Mouse (Mus musculus) midbrain, embryonic 10.5 days (tissue): ENCODE measurements at regions not wholly inside any gene's neighbourhood (a gene's known extent, or its start where the extent isn't known, plus 50 kb on each side); places are given as distances from the start of the nearest gene placed in this dataset.

Experiments used
- DNase-seq: peaks from one replicate; pipeline ENCODE4 v3.0.0-alpha.2; 2017; ENCODE audit warnings: low spot score
- H3K27ac ChIP-seq: fragments of 300-500 bp; sonication (generic); replicated peaks from 2 replicates; pipeline ENCODE4 v1.5.1; 2016; ENCODE audit warnings: mild to moderate bottlenecking
- H3K27me3 ChIP-seq: fragments of 300-500 bp; sonication (generic); 2 replicates; pipeline ENCODE4 v1.6.1; 2016; ENCODE audit warnings: low read depth, mild to moderate bottlenecking; ENCODE audit not compliant: poor library complexity, severe bottlenecking
- H3K36me3 ChIP-seq: fragments of 300-500 bp; sonication (generic); 2 replicates; pipeline ENCODE4 v1.6.1; 2016; ENCODE audit warnings: mild to moderate bottlenecking, moderate library complexity
- H3K4me1 ChIP-seq: fragments of 300-500 bp; sonication (generic); 2 replicates; pipeline ENCODE4 v1.6.1; 2016
- H3K4me3 ChIP-seq: fragments of 300-500 bp; sonication (generic); 2 replicates; pipeline ENCODE4 v1.5.1; 2016; ENCODE audit warnings: mild to moderate bottlenecking, moderate library complexity
- H3K9me3 ChIP-seq: fragments of 300-500 bp; sonication (generic); replicated peaks from 2 replicates; pipeline ENCODE4 v1.6.1; 2016; ENCODE audit warnings: mild to moderate bottlenecking
- WGBS: fragments of 180-500 bp; shearing (Covaris S2); methylation state at CpG from one replicate; pipeline ENCODE4 v1.1.7; 2016; 5-methylcytosine and 5-hydroxymethylcytosine counted together

DNA sequence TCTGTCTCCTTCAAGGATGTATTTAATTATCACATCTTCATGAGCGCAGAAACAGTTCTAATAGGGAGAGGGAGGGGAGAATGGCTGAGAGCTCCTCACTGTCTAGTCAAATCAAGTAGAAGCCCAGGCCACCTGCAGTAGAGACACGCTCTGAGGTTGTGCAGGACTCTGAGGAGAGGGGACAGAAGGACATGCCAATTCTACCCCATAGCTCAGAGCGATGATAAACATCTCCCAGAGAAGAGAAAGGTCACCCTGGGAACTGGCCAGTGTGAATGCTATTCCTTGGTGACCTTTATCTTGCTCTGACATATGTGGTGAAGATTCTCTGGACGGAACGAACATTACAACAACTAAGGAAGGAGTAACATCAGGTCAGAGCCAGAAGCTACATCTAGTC is 286.1 kb downstream of the Rwdd3 start:
- Histone ChIP-seq H3K4me1 (no peaks in the 10 kb centered on the region), H3K36me3 (no peaks in the 10 kb centered on the region), H3K9me3 (no peaks in the 10 kb centered on the region), H3K27ac (no peak overlapping the region), H3K4me3 (no peak overlapping the region), H3K27me3 (no peaks in the 10 kb centered on the region)
- DNase-seq, result no peak
- WGBS, result 89% methylated on average over 5 of the region's 5 CpGs

DNA sequence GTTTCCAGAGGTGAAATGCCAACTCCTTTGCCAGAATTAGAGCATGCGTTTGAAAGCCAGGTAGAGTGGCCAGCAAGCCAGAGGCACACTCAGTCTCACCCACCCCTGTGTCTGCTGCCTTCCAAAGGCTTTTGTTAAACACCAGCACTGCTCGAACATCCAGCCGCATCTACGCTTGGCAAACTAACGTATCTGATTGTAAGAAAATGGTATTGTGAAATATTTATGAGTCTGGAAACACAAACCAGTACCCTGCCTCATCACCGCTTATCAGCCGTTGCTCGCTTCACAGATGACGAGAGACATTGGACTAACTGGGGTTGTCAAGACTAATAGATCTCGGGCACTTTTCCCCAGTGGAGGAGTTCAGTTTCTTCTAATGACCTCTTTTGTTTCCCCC is 287.3 kb downstream of the Rwdd3 start:
- H3K9me3 ChIP-seq, result no peaks in the 10 kb centered on the region
- H3K4me1 ChIP-seq, result no peaks in the 10 kb centered on the region
- no peaks in the 10 kb centered on the region for H3K36me3 ChIP-seq
- H3K27ac ChIP-seq, result no peak overlapping the region
- 87% methylated on average over 10 of the region's 10 CpGs for WGBS
- H3K4me3 ChIP-seq, result no peak overlapping the region
- no peaks in the 10 kb centered on the region for H3K27me3 ChIP-seq
- no peak for DNase-seq

DNA sequence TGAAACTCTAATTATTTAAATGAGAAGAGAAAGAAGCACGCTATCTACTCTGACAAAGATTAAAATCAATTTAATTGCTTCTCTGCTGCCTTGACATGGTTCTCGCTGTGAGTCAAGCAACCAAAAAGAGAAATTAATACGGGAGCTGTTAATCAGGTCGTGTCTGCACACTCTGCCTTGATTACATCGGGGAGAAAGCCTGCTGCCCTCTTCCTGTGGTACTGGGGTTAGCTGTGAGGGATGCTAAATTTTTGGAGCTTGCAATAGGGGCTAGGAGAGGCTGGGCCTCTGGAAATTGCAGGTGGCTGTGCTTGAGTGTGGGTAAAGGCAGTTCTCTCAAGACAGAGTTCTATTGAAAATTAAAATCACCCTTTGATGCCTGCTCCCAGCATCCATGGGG is 287.8 kb downstream of the Rwdd3 start:
- 67% methylated on average over 5 of the region's 5 CpGs for WGBS
- Histone ChIP-seq H3K27ac (no peak overlapping the region), H3K27me3 (no peaks in the 10 kb centered on the region), H3K9me3 (no peaks in the 10 kb centered on the region), H3K4me1 (no peaks in the 10 kb centered on the region), H3K36me3 (no peaks in the 10 kb centered on the region), H3K4me3 (no peak overlapping the region)
- no peak for DNase-seq

DNA sequence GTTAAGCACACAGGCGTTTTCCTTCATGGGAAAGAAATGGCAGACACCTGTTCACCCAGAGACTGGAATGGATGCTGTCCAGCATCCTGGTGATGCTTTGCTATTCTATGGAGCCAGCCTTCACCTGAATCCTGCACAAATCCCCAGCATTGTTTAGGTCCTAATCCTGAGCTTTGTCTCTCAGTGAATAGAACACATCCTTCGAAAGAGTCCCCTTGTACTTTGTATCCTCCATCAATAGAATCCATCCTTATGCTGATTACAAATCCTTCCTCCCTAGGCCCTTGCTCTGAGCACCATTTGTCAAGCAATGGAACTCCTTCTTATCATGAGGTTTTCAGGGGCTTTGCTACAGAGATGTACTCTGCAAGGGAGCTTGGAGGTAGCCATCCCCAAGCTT is 292.1 kb downstream of the Rwdd3 start:
- Histone ChIP-seq H3K4me3 (no peak overlapping the region), H3K9me3 (no peaks in the 10 kb centered on the region), H3K4me1 (no peaks in the 10 kb centered on the region), H3K27me3 (no peaks in the 10 kb centered on the region), H3K36me3 (no peaks in the 10 kb centered on the region), H3K27ac (no peak overlapping the region)
- DNase-seq, result no peak
- WGBS, result 59% methylated on average over 2 of the region's 2 CpGs

DNA sequence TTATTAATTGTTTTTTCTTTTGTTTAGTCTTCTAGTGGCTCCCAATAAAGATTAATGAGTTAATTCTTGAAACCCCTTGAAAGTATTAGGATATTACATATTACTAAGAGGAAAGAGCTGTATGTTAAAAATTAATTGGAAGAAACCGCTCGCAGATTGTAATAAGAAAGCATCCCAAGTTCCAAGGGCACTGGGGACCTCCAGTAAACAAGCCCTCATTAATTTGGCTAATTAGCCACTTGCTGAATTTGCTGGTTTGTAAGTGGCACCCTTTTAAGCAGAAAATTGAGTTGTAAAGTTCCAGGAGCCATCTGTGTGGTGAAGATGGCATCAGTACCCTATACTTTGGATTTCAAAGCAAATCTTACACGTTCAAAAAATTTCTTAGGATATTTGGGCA is 295.8 kb downstream of the Rwdd3 start:
- H3K4me3 ChIP-seq, result no peak overlapping the region
- H3K9me3 ChIP-seq, result no peaks in the 10 kb centered on the region
- no peak overlapping the region for H3K27ac ChIP-seq
- no peaks in the 10 kb centered on the region for H3K36me3 ChIP-seq
- H3K4me1 ChIP-seq, result no peaks in the 10 kb centered on the region
- 91% methylated on average over 3 of the region's 3 CpGs for WGBS
- no peak for DNase-seq
- H3K27me3 ChIP-seq, result no peaks in the 10 kb centered on the region

DNA sequence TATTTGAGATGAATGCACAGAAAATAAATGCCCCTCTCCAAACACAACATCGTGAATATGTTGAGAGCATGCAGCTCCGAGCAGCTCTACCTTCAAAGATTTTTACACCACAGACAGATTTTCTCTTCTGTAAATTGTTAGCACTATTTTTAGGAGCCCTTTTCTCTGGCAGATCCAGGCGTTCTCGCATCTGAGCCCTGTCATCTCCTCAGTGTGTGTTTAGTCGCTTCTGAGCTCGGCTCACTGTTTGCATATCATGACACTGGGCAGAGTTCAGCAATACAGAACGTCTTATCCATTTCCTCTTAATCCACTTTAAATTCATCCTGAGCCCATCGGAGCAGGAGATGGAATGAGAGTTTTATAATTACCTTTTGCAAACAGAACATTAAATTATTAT is 306.5 kb downstream of the Rwdd3 start:
- no peaks in the 10 kb centered on the region for H3K36me3 ChIP-seq
- no peak overlapping the region for H3K4me3 ChIP-seq
- H3K4me1 ChIP-seq, result no peaks in the 10 kb centered on the region
- H3K27me3 ChIP-seq, result no peaks in the 10 kb centered on the region
- no peak overlapping the region for H3K27ac ChIP-seq
- WGBS, result 83% methylated on average over 8 of the region's 8 CpGs
- DNase-seq, result no peak
- no peaks in the 10 kb centered on the region for H3K9me3 ChIP-seq

DNA sequence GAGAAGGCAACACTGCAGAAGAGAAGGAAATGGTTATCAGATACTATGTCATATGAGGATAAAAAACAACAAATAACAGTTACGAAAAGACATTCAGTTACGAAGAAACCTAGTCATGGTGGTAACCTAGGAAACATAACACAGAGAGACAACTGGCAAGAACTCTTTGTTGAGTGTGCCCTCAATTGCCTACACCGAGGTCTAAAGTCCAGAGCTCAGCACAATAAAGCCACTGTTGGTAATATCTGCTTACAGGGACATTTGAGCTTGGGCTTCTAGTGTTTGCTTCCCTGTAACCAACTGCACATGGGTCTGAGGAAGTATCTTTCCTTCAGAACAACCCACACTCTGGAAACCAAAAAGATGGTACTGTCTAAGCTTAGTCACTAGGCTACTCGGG is 309.9 kb downstream of the Rwdd3 start:
- WGBS, result 83% methylated on average over 4 of the region's 4 CpGs
- H3K4me1 ChIP-seq, result no peaks in the 10 kb centered on the region
- no peaks in the 10 kb centered on the region for H3K9me3 ChIP-seq
- no peak overlapping the region for H3K4me3 ChIP-seq
- no peak for DNase-seq
- H3K27me3 ChIP-seq, result no peaks in the 10 kb centered on the region
- H3K36me3 ChIP-seq, result no peaks in the 10 kb centered on the region
- no peak overlapping the region for H3K27ac ChIP-seq

DNA sequence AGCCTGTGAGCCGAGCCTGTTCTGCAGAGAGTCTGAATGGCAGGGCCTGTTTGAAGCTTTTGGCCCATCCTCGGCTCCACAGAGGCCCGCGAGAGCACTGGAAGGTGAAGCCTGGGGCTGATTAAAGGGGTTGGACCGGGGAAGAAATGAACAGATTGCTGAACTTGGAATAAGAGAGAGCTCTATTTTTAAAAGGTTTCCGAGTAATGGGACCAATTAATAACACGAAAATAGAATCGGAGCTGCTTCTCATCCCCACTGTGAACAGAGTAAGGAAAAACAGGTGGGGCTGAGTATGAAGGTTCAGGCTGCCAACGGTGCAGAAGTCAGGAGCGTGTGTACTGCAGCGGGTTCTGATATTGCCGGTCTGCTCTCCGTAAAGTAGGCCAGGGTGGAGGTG is 313.2 kb downstream of the Rwdd3 start:
- Histone ChIP-seq H3K9me3 (no peaks in the 10 kb centered on the region), H3K4me3 (no peak overlapping the region), H3K4me1 (no peaks in the 10 kb centered on the region), H3K27me3 (no peaks in the 10 kb centered on the region), H3K27ac (no peak overlapping the region), H3K36me3 (no peaks in the 10 kb centered on the region)
- DNase-seq, result no peak
- WGBS, result 87% methylated on average over 13 of the region's 13 CpGs

DNA sequence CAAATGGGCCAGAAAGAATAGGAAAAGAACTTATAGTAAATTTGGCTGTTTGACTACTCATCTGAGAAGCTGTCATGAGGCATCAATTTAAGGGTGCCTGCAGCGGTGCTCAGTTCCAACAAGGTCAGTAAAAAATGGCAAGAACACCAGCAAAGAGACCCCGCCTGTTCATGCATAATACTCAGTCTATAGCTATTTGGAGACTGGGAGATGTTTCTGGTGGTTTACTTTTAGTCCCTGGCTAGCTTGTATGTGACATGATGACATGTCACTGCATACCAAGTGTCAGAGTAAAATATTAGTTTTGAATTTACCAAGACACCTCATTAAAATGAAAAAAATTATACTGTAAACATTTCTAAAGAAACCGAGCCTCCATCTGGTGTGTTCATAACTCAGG is 317.2 kb downstream of the Rwdd3 start:
- Histone ChIP-seq H3K9me3 (no peaks in the 10 kb centered on the region), H3K27me3 (no peaks in the 10 kb centered on the region), H3K4me1 (no peaks in the 10 kb centered on the region), H3K4me3 (no peak overlapping the region), H3K27ac (no peak overlapping the region), H3K36me3 (no peaks in the 10 kb centered on the region)
- WGBS, result 92% methylated on average over 3 of the region's 3 CpGs
- DNase-seq, result no peak

DNA sequence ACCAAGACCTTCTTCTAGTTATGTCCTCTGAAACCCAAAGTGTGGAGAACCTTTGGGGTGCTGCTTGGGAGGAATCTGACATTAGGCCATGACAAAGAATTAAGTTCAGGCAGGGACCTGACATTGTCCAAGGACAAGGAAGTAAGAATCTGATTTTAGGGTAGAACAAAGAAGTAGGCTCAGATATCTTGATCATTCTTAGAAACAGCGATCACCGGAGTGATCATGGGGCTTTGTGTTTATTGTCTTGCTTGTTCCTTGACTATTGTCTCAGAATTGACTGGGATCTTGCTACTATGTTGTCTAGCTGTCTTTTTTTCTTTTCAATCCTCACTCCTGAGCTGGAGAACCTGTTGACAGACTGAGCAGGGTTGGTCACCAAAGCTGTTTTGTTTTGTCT is 327.9 kb downstream of the Rwdd3 start:
- no peak overlapping the region for H3K27ac ChIP-seq
- WGBS, result 86% methylated on average over 2 of the region's 2 CpGs
- no peak for DNase-seq

DNA sequence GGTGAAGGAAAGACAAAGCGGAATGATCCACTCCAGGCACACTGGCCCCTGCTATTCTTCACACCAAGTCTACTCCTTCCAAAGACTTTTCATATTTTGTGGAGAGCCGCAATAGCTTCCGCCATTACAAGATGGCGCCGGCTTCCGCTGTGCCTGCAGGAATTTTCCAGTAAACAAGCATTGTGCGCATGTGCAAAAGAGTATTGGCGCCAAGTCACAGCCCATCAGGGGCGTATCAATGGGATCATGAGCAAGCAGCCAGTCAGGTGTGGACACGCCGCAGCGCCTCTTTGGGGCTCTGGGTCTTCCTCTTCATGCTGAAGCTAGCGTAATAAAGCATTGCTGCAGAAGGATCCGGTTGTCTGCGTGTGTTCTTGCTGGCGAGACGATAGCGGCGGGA is 348.0 kb downstream of the Rwdd3 start:
- H3K4me1 ChIP-seq, result no peaks in the 10 kb centered on the region
- H3K27me3 ChIP-seq, result no peaks in the 10 kb centered on the region
- WGBS, result 96% methylated on average over 19 of the region's 19 CpGs
- H3K27ac ChIP-seq, result no peak overlapping the region
- no peak overlapping the region for H3K4me3 ChIP-seq
- no peaks in the 10 kb centered on the region for H3K36me3 ChIP-seq
- H3K9me3 ChIP-seq, result no peaks in the 10 kb centered on the region
- no peak for DNase-seq

More for the DNA sequence above, 327.9 kb downstream of the Rwdd3 start:
- Histone ChIP-seq H3K4me3 (no peak overlapping the region), H3K27me3 (no peaks in the 10 kb centered on the region), H3K36me3 (no peaks in the 10 kb centered on the region), H3K4me1 (no peaks in the 10 kb centered on the region), H3K9me3 (no peaks in the 10 kb centered on the region)

DNA sequence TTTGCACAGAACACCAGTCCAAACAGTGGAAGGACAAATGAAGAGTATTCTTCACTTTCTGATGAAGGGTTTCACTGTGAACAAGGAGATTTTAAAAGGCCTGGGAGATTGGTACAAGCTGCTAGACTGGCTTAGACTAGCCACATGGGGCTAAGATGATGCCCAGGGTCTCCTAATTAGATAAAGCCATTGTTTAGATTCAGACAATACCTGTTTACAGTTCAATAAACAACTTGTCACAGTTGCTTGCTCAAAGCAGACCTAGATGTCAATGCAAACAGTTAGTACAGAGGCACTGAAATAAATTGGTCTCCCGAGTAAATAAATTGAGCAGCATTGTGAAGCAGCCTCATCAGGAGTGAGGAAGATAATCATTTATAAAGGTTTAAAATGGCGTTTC is 359.6 kb downstream of the Rwdd3 start:
- Histone ChIP-seq H3K27me3 (no peaks in the 10 kb centered on the region), H3K36me3 (no peaks in the 10 kb centered on the region), H3K27ac (no peak overlapping the region), H3K4me1 (no peaks in the 10 kb centered on the region), H3K9me3 (no peaks in the 10 kb centered on the region), H3K4me3 (no peak overlapping the region)
- no peak for DNase-seq
- WGBS, result 56% methylated on average over 2 of the region's 2 CpGs

DNA sequence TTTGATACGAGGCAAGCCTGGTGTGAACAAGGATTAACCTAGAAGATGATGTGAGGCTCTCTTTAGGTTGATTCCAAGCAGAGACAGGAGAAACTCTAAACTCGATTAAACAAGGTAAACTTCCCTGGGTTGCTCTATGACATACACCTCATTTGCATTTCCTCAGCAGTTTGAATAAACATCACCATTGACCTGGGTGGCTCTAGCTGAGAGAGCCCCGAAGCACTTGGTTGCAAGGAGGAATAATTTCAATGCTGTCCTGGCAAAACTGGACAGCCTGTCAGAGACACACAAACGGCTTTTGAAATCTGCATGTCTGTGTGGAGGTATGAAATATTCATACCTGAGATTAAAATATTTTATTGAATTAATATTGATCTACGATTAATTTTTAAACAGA is 361.0 kb downstream of the Rwdd3 start:
- 77% methylated on average over 5 of the region's 5 CpGs for WGBS
- no peak for DNase-seq
- Histone ChIP-seq H3K4me1 (no peaks in the 10 kb centered on the region), H3K36me3 (no peaks in the 10 kb centered on the region), H3K27ac (no peak overlapping the region), H3K27me3 (no peaks in the 10 kb centered on the region), H3K4me3 (no peak overlapping the region), H3K9me3 (no peaks in the 10 kb centered on the region)

DNA sequence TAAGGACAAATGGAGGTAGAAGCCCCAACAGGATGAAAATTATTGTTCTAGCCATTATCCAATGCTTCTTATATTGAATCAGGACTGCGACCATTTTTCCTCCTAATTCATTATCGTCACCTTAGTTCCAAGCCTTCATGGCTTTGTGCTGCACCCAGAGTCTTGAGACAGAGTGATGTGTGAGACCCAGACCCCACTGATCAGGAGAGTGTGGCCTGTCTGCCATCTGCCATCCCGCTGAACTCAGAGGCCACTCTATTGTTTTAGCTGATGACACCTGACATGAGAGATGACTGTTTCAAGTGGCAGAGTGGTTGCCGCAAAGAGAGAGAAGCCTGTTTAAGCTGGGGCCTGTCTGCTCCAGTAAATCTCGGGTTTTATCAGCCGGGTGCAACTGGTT is 361.4 kb downstream of the Rwdd3 start:
- Histone ChIP-seq H3K36me3 (no peaks in the 10 kb centered on the region), H3K4me1 (no peaks in the 10 kb centered on the region), H3K4me3 (no peak overlapping the region), H3K27ac (no peak overlapping the region; the same call in 1 of the 2 replicates), H3K27me3 (no peaks in the 10 kb centered on the region), H3K9me3 (no peaks in the 10 kb centered on the region)
- WGBS, result 77% methylated on average over 6 of the region's 6 CpGs
- no peak for DNase-seq
